Mouse (Mus musculus): Measurements from ENCODE around the gene Dnah12. TPM values are rescaled to one million over a fixed set of nuclear protein-coding genes. Genes with fewer than 3 reads are reported as not detected.
"Not testable (repeated sequence)": the region's sequence is repeated elsewhere in the genome, so short reads cannot be mapped to it uniquely, and the experiment has no call there.

Gene Dnah12
- total RNA-seq, 2 experiments from 2014 or later, result not detected

DNA sequence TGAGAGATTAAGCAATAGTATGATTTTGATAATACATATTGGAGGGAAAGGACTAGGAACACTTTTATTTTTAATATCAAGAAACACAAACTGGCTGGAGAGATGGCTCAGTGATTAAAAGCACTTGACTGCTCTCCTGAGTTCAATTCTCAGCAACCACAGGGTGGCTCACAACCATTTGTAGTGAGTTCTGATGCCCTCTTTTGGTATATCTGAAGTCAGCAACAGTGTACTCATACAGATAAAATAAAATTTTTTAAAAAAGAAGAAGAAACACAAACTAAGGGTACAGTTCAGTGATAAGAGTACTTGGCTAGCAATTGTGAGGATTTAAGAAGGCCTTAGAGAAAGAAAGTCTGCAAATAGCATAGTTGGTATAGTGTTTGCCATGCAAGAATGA lies 22.1 kb upstream of the Dnah12 start:
- TF ChIP-seq CTCF (IDR thresholded peaks at IDR 0.05), result no peak
- DNase-seq, result no peak
- H3K4me3 ChIP-seq, result no peak overlapping the region
- no peak overlapping the region for H3K27ac ChIP-seq
- intact Hi-C loops (cut with DNase I), result no loop called here

DNA sequence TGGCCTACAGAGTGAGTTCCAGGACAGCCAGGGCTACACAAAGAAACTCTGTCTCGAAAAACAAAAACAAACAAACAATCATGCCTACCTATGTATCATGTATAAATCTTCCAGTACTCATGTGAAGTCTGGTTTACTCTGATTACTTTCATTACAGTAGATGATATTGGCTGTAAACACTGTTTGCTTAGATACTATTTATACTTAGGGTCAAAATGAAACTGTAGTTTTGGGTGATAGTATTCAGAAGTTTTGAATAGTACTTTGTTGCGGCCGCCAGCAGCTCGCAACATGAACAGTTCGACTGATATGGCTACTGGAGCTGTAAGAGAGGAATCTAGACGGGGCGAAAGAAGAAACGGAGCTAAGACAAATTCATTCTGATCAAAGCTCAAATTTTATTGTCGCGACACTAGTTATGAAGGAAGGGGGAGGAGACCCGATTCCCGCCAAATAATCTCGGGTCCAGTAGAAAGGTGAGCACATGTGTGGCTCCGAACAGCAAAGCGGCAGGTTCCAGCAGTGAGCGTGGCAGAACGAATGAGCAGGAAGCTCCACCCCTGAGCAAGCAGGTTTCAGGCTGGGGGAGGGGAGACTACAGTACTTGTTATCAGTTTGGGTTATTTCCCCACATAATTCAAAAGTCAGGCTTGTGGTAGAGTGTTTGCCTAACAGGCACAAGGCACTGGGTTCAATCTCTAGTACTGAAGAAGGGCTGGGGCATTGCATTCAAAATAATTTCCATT lies 21.0 kb upstream of the Dnah12 start:
- intact Hi-C loops (cut with DNase I); H3K4me3 ChIP-seq; DNase-seq; H3K27ac ChIP-seq: not testable (repeated sequence)

DNA sequence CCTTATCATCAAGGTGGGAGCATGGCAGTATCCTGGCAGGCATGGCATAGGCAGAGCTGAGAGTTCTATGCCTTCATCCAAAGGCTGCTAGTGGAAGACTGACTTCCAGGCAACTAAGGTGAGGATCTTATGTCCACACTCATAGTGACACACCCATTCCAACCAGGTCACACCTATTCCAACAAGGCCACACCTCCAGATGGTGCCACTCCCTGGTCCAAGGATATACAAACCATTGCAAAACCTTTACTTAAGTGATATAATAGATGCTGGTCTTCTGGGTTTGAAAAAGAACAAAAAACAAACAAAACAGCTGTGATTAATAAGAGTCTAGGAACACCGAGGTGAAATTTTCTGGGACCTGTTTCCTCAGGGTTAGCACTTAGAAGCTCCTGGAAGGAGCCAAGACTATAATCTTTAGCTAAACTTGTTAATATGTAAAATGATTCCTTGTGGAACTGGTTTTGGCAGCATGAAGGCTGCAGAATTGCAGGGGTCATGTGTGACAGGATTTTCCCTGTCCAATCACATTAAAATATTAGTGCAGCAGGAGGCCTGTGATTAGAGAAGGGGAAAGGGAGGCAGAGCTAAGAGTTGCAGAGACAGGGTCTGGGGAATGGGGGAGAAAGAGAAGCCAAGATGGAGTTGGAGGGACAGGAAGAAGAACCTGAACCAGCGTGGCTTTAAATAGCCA lies 18.5 kb upstream of the Dnah12 start:
- H3K4me3 ChIP-seq; H3K27ac ChIP-seq; intact Hi-C loops (cut with DNase I); DNase-seq: not testable (repeated sequence)

DNA sequence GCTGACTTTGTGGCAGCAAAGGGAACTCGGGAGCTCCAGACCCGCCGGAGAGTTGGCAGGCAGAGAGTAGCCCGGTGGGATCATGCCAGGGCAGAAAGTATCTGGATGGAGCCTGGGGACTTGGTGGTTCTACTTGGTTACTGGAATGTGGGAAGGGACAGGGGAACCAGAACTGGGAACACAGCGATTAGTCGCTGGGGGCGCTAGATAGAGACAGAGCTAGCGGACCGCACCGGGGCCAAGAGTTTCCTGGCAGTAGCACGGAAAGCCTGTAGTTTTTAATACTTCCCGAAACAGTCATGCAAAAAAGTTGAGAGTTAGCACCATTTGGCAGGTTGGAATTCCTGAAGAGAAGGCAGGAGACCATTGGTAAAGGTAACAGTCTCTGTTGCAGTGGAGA lies 17.7 kb upstream of the Dnah12 start:
- Histone ChIP-seq H3K27ac (no peak overlapping the region), H3K4me3 (peak overlapping the region; percentile 28; the same call in 1 of the 2 replicates)
- intact Hi-C loops (cut with DNase I), result no loop called here
- DNase-seq, result peak; percentile 27
- TF ChIP-seq CTCF (IDR thresholded peaks at IDR 0.05), result peak; percentile 45

DNA sequence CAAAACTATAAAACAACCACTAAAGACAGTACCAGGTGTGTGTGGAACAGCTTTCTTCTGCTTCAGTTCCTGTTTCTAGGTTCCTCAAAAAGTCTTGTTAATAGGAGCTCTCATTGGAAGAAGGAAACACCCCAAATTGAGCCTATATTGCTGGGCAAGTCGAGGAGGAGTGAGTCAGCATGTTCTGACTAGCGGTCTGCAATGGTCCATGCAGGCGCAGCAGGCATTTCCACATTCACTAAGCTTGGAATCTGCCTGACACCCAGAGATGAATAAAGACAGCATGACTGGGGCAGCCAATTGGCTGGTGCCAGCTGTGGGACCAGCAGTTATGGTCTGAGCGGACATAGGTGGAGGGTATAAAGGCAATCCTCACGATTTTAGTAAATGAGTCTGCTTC lies 17.3 kb upstream of the Dnah12 start:
- no peak for DNase-seq
- Histone ChIP-seq H3K27ac (no peak overlapping the region), H3K4me3 (peak overlapping the region; percentile 28; the same call in 1 of the 2 replicates)
- no peak for TF ChIP-seq CTCF (IDR thresholded peaks at IDR 0.05)
- intact Hi-C loops (cut with DNase I), result no loop called here

DNA sequence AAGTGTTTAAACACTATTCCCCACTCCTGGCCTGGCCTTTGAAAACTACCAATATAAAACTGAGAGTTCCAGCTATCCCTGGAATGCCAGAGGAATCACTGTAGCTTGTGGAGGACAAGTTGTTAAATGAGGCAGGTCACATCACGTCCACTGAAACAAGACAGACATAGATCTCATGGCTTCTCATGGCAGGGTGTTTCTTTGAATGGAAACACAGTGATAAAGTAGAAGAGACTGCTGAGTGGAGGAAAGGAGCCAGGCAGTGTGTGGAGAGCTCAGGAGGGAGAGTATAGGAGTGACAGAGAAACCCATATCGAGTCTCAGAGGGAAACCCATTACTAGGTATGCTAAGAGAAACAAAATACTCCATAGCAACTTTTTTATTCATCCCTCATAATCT lies 2.3 kb upstream of the Dnah12 start:
- no peak for DNase-seq
- H3K27ac ChIP-seq, result no peak overlapping the region
- no peak for TF ChIP-seq CTCF (IDR thresholded peaks at IDR 0.05)
- intact Hi-C loops (cut with DNase I), result no loop called here
- H3K4me3 ChIP-seq, result no peak overlapping the region

DNA sequence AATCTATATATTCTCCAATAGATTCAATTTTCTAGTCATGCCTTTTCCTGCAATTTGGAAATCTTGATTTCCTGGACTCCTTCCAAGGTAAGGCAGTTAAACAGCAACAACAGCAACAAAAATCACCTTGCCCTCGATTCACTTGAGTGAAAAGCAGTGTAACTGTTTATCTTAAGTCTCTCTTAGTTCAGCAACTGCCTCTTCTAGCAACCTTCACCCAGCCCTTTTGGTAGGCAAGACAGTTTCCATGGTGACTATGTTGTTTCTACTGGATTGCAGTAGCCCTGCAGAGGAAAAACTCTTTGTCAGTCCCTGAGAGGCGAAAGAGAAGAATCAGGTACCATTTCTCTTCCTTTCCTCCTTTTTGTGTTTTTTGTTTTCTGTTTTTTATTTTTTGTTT lies 1.7 kb upstream of the Dnah12 start:
- Histone ChIP-seq H3K27ac (no peak overlapping the region), H3K4me3 (no peak overlapping the region)
- DNase-seq, result no peak
- intact Hi-C loops (cut with DNase I), result no loop called here
- TF ChIP-seq CTCF (IDR thresholded peaks at IDR 0.05), result no peak

DNA sequence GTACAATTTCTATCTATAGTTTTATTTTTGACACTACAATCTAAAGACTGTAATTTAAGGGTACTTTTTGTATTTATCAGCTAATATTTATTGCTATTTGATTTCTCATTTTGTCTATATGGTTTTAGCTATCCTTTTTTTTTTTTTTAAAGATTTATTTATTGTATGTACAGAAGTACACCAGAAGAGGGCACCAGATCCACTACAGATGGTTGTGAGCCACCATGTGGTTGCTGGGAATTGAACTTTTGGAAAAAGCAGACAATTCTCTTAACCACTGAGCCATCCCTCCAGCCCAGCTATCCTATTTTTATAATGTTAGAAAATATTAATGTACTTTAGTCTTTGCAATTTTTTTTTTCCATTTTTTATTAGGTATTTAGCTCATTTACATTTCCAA lies 4.8 kb downstream of the Dnah12 start:
- Histone ChIP-seq H3K27ac (no peak overlapping the region), H3K4me3 (no peak overlapping the region)
- intact Hi-C loops (cut with DNase I), result no loop called here
- DNase-seq, result no peak
- TF ChIP-seq CTCF (IDR thresholded peaks at IDR 0.05), result peak; percentile 47

DNA sequence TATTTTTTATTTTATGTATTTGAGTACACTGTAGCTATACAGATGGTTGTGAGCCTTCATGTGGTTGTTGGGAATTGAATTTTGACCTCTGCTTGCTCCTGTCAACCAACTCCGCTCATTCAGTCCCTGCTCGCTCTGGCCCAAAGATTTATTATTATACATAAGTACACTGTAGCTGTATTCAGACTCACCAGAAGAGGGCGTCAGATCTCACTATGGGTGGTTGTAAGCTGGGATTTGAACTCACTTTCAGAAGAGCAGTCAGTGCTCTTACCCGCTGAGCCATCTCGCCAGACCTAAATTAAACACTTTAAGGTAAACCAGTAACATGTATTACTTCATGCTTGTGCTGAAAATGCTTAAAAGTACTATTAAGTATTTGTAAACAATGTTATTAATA lies 12.2 kb downstream of the Dnah12 start:
- DNase-seq; intact Hi-C loops (cut with DNase I); H3K4me3 ChIP-seq; H3K27ac ChIP-seq: not testable (repeated sequence)

DNA sequence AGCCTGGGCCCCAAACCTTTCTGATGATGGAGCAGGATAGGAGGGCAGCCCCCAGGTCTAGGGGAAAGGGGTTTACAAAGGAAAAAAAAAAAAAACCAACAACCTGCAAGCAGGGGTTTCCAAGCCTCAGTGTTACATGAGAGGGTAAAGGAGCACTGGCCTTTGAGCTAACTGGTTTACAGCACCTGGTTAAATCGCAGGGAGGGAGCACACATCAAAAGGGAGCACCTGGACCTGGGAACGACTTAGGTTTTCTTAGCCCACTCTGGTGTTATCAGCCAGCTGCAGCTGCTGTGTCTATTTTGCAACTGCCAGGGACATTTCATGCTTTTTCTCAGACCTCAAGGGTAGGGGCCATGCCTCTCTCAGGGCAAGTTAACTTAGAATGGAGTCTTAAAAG lies 26.6 kb downstream of the Dnah12 start:
- H3K4me3 ChIP-seq; DNase-seq; intact Hi-C loops (cut with DNase I); H3K27ac ChIP-seq: not testable (repeated sequence)

DNA sequence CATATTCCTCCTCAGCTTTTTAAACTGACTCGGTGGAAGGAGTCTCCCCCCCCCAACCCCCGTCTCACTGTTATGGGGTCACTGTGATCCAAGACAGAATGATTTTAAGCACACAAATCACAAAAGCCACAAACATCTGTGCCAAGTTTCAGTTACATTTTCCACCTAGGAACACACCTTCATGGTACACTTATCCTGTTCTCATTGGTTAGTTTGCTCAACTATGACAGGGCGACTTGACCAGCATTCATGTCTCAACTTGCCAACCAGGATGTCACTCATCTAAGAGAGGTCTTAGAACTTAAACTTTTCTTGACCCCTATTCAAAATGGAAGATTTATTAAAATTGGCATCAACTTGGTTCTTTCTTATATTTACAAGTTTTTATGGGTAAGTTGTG lies 31.8 kb downstream of the Dnah12 start:
- no peak overlapping the region for H3K27ac ChIP-seq
- no peak for DNase-seq
- no peak overlapping the region for H3K4me3 ChIP-seq
- no peak for TF ChIP-seq CTCF (IDR thresholded peaks at IDR 0.05)
- intact Hi-C loops (cut with DNase I), result no loop called here

DNA sequence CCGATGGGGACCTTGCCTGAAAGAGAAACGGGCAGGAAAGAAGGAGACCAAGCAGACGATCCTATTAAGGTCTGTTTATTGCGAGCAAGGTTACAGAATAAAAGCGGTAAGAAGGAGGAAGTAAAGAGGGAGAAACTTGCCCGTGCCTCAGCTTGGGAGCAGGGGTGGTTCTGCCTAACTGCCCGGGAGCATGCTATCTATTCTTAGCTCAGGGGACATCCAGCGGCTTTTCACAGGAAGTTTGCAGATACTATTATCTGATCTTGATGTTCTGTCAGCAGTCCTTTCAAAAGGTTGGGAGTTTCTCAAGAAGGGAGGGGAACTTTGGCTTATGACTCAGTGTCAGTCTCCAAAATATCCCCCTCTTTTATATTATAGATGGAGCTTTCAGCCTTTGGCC lies 65.5 kb downstream of the Dnah12 start:
- DNase-seq, result no peak
- Histone ChIP-seq H3K4me3 (no peak overlapping the region), H3K27ac (no peak overlapping the region)
- intact Hi-C loops (cut with DNase I), result no loop called here
- no peak for TF ChIP-seq CTCF (IDR thresholded peaks at IDR 0.05)

DNA sequence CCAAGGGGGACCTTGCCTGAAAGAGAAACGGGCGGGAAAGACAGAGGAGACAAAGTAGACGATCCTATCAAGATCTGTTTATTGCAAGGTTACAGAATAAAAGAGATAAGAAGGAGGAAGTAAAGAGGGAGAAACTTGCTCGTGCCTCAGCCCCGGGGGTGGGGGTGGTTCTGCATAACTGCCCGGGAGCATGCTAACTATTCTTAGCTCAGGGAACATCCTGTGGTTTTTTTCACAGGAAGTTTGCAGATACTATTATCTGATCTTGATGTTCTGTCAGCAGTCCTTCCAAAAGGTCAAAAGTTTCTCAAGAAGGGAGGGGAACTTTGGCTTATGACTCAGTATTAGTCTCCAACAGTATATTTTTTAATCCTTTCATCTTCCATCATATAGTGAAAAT lies 71.8 kb downstream of the Dnah12 start:
- Histone ChIP-seq H3K27ac (no peak overlapping the region), H3K4me3 (no peak overlapping the region)
- DNase-seq, result no peak
- intact Hi-C loops (cut with DNase I), result no loop called here
- no peak for TF ChIP-seq CTCF (IDR thresholded peaks at IDR 0.05)

DNA sequence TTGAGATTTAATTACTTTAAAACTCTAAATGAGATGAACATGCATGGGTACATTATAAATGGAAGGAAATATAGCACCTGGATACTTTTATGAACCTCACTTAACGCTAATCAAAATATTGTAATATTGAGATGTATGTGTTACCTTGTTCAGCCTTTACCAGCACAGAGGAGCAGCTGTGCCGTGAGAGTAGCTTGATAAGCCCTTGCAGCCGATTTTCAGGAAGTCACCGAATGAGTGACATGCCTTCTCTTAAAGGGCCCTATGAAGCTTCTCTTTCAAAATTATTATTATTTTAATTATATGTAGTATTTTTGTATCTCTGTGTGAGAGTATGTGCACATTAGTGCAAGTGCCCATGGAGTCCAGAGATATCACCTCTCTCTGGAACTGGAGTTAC lies 75.1 kb downstream of the Dnah12 start:
- TF ChIP-seq CTCF (IDR thresholded peaks at IDR 0.05), result no peak
- intact Hi-C loops (cut with DNase I), result no loop called here
- no peak overlapping the region for H3K4me3 ChIP-seq
- no peak for DNase-seq
- H3K27ac ChIP-seq, result no peak overlapping the region
